In genomic region chr2:103643584-103644211, GRCm38 (mm10) we compare ENCODE assay signal across 9 mouse cellular contexts.
A peak's percentile ranks its signal among the peaks of the same experiment; 100 is the strongest.
DNase-seq lines count a peak whose midpoint lies in the region; ATAC-seq and TF ChIP-seq lines count a peak whose summit lies in the region.
"Had no signal": no experiment of that assay in that cellular context is flagged by ENCODE, and none has a peak within 500 bp of the region (broad histone marks: within the 10 kb centered on the region; RNA-seq: fewer than 3 reads in every experiment).

No protein-coding gene starts in this region.

- no peaks in the 10 kb centered on the region for H3K27me3 ChIP-seq in stomach, embryonic 14.5 days (ENCODE audit: control insufficient read depth, insufficient read depth, low read length)
- H3K27me3 ChIP-seq in stomach, postnatal 0 days (ENCODE audit: control insufficient read depth, insufficient read depth, low read length): no peaks in the 10 kb centered on the region

- no peaks in the 10 kb centered on the region for H3K36me3 ChIP-seq in stomach, embryonic 14.5 days (ENCODE audit: control insufficient read depth, insufficient read depth, low read length)
- H3K36me3 ChIP-seq in stomach, postnatal 0 days (ENCODE audit: control insufficient read depth, insufficient read depth, low read length): no peaks in the 10 kb centered on the region

- H3K4me3 ChIP-seq in stomach, embryonic 14.5 days (ENCODE audit: low read depth, low read length): no peak overlapping the region
- H3K4me3 ChIP-seq in stomach, postnatal 0 days (ENCODE audit: low read depth, low read length): no peak overlapping the region

- no peak overlapping the region for H3K9ac ChIP-seq in stomach, embryonic 14.5 days (replicated peaks; ENCODE audit: low read depth, low read length)
- H3K9ac ChIP-seq in stomach, postnatal 0 days (ENCODE audit: low read length): no peak overlapping the region
- H3K9ac ChIP-seq: liver, embryonic 14.5 days had no signal

- H3K9me3 ChIP-seq in stomach, embryonic 14.5 days (ENCODE audit: control insufficient read depth, low read depth, low read length): no peaks in the 10 kb centered on the region
- H3K9me3 ChIP-seq in stomach, postnatal 0 days (ENCODE audit: control insufficient read depth, low read length): no peaks in the 10 kb centered on the region

- ATAC-seq in stomach, embryonic 14.5 days (ENCODE audit: insufficient number of reproducible peaks, insufficient read depth, low FRiP score, low read depth): peak; percentile 26; the same call in 1 of the 2 replicates
- ATAC-seq in stomach, postnatal 0 days (ENCODE audit: low FRiP score, low TSS enrichment): no peak
- no peak for ATAC-seq in megakaryocyte, adult 5-6 weeks (ENCODE audit: poor library complexity, severe bottlenecking)
- no peak for ATAC-seq in monocyte, adult 5-6 weeks (replicated peaks; ENCODE audit: insufficient number of reproducible peaks, low FRiP score, low TSS enrichment, poor library complexity, severe bottlenecking)

- 0 out of 2 replicates have a peak, but pooled peaks cover 11% of the 10 kb centered on the region for H3K4me1 ChIP-seq in stomach, embryonic 14.5 days (ENCODE audit: control insufficient read depth, insufficient read depth, low read length)
- no peaks in the 10 kb centered on the region for H3K4me1 ChIP-seq in stomach, postnatal 0 days (replicated peaks; ENCODE audit: control insufficient read depth, insufficient read depth)

- H3K4me2 ChIP-seq in stomach, embryonic 14.5 days (replicated peaks; ENCODE audit: low read depth, low read length): no peak overlapping the region
- H3K4me2 ChIP-seq in stomach, postnatal 0 days (replicated peaks; ENCODE audit: low read depth): no peak overlapping the region

- WGBS in stomach, embryonic 14.5 days: 39% methylated on average over 4 of the region's 4 CpGs
- 54% methylated on average over 4 of the region's 4 CpGs for WGBS in stomach, postnatal 0 days

- no peak overlapping the region for H3K27ac ChIP-seq in stomach, embryonic 14.5 days (ENCODE audit: low read length)
- H3K27ac ChIP-seq in stomach, postnatal 0 days (replicated peaks): no peak overlapping the region
- H3K27ac ChIP-seq: liver, embryonic 14.5 days had no signal

- no peak for TF ChIP-seq CTCF in stomach, postnatal 0 days (IDR thresholded peaks at IDR 0.05; ENCODE audit: low read depth)

- no peak for TF ChIP-seq EP300 in stomach, postnatal 0 days (optimal IDR thresholded peaks at IDR 0.05)

- peak; percentile 23 for DNase-seq in cerebellum, adult 9-11 months
- no peak for DNase-seq in cerebellum, postnatal 36 days
- no peak for DNase-seq in stomach, postnatal 0 days (ENCODE audit: low spot score)
- peak; percentile 41 to 45 for DNase-seq in layer of hippocampus, adult 8-10 months (ENCODE audit: low spot score in 2 of 2)
- DNase-seq in telencephalon, adult 2 months (ENCODE audit: low read depth, low spot score): peak; percentile 60

Comparison
In these comparisons a context has a peak if more than half of its experiments do, and no peak if none do; other contexts are left out.
1. DNase-seq: peak in cerebellum, adult 9-11 months (single experiment), layer of hippocampus, adult 8-10 months (2 of 2) and telencephalon, adult 2 months (single experiment); none in cerebellum, postnatal 36 days (0 of 2) and stomach, postnatal 0 days (single experiment).